Mouse (Mus musculus) liver, embryonic 15.5 days (tissue): ENCODE results near the gene Ptbp2. TPM values are rescaled to one million over a fixed set of nuclear protein-coding genes. Genes with fewer than 3 reads are reported as not detected.

Experiments used
- ATAC-seq: fragments of 200-750 bp; cut with Nextera tagmentation; 2 replicates; pipeline ENCODE4 v1.8.0; 2017; ENCODE audit warnings: moderate number of reproducible peaks, mild to moderate bottlenecking, moderate library complexity; ENCODE audit not compliant: insufficient read depth
- H3K27ac ChIP-seq: fragments of 300-500 bp; sonication (generic); replicated peaks from 2 replicates; pipeline ENCODE4 v1.5.1; 2015; ENCODE audit warnings: mild to moderate bottlenecking, inconsistent platforms
- H3K27me3 ChIP-seq: fragments of 300-500 bp; sonication (generic); 2 replicates; pipeline ENCODE4 v1.6.1; 2015; ENCODE audit warnings: mild to moderate bottlenecking, inconsistent platforms
- H3K36me3 ChIP-seq: fragments of 300-500 bp; sonication (generic); replicated peaks from 2 replicates; pipeline ENCODE4 v1.6.1; 2015; ENCODE audit warnings: moderate library complexity, mild to moderate bottlenecking, inconsistent platforms
- H3K4me1 ChIP-seq: fragments of 300-500 bp; sonication (generic); replicated peaks from 2 replicates; pipeline ENCODE4 v1.6.1; 2015; ENCODE audit warnings: inconsistent platforms
- H3K4me2 ChIP-seq: fragments of 300-500 bp; sonication (generic); 2 replicates; pipeline ENCODE4 v1.6.1; 2015; ENCODE audit warnings: moderate library complexity, mild to moderate bottlenecking, inconsistent platforms
- H3K4me3 ChIP-seq: fragments of 300-500 bp; sonication (generic); replicated peaks from 2 replicates; pipeline ENCODE4 v1.5.1; 2015; ENCODE audit warnings: mild to moderate bottlenecking, inconsistent platforms
- H3K9ac ChIP-seq: fragments of 300-500 bp; sonication (generic); 2 replicates; pipeline ENCODE4 v1.6.1; 2015; ENCODE audit warnings: moderate library complexity, mild to moderate bottlenecking, inconsistent platforms
- H3K9me3 ChIP-seq: fragments of 300-500 bp; sonication (generic); replicated peaks from 2 replicates; pipeline ENCODE4 v1.6.1; 2016; ENCODE audit warnings: inconsistent platforms
- WGBS: fragments of 180-500 bp; shearing (Covaris S2); methylation state at CpG from one replicate; pipeline ENCODE4 v1.1.7; 2015; ENCODE audit warnings: mixed read lengths; ENCODE audit not compliant: insufficient replicate concordance; 5-methylcytosine and 5-hydroxymethylcytosine counted together
- polyA plus RNA-seq: library from polyadenylated mRNA; unstranded; fragments of >200 nt; fragmentation: Nextera tagmentation; extraction: Ambion mirVana; gene quantifications from 2 replicates; pipeline ENCODE4 v1.2.1, GENCODE M21; 2015

Gene Ptbp2
- polyA plus RNA-seq = 5.8 and 7.1 TPM in 2 replicates

- Histone ChIP-seq H3K4me1 (peaks cover 20% of the 10 kb centered on the region), H3K27ac (peak within 1 kb of the TSS; percentile 81), H3K9ac (peak within 1 kb of the TSS; percentile 92), H3K27me3 (no peaks in the 10 kb centered on the region), H3K36me3 (no peaks in the 10 kb centered on the region), H3K4me2 (peak within 1 kb of the TSS; percentile 78), H3K9me3 (no peaks in the 10 kb centered on the region), H3K4me3 (peak within 1 kb of the TSS; percentile 90)
- WGBS = 79% methylated on average over 4 of the region's 4 CpGs
- no peak for ATAC-seq
Measured at GRCm38 (mm10) chr3:119784366-119784765, at the start of gene Ptbp2. Ptbp2 (minus strand) TSS chr3:119784466.

GRCm38 (mm10) chr3:119814678-119815077, 30.4 kb upstream of the Ptbp2 start:
- ATAC-seq = no peak
- Histone ChIP-seq H3K27me3 (no peaks in the 10 kb centered on the region), H3K4me1 (no peaks in the 10 kb centered on the region), H3K4me2 (no peak overlapping the region), H3K9ac (no peak overlapping the region), H3K27ac (no peak overlapping the region), H3K36me3 (no peaks in the 10 kb centered on the region), H3K4me3 (no peak overlapping the region), H3K9me3 (no peaks in the 10 kb centered on the region)
- WGBS = 44% methylated on average over 1 of the region's 1 CpGs

GRCm38 (mm10) chr3:119806123-119806522, 21.9 kb upstream of the Ptbp2 start:
- 15% methylated on average over 7 of the region's 7 CpGs for WGBS
- no peak overlapping the region for H3K4me2 ChIP-seq
- no peak for ATAC-seq

GRCm38 (mm10) chr3:119794677-119795365, 10.6 kb upstream of the Ptbp2 start:
- Histone ChIP-seq H3K9me3 (no peaks in the 10 kb centered on the region), H3K4me1 (no peaks in the 10 kb centered on the region), H3K27me3 (no peaks in the 10 kb centered on the region), H3K4me2 (no peak overlapping the region), H3K27ac (no peak overlapping the region), H3K9ac (no peak overlapping the region), H3K36me3 (no peaks in the 10 kb centered on the region), H3K4me3 (no peak overlapping the region)
- 59% methylated on average over 9 of the region's 9 CpGs for WGBS
- ATAC-seq = no peak

More at GRCm38 (mm10) chr3:119806123-119806522, 21.9 kb upstream of the Ptbp2 start:
- no peak overlapping the region for H3K27ac ChIP-seq
- H3K36me3 ChIP-seq = no peaks in the 10 kb centered on the region
- no peak overlapping the region for H3K4me3 ChIP-seq
- no peak overlapping the region for H3K9ac ChIP-seq
- no peaks in the 10 kb centered on the region for H3K27me3 ChIP-seq
- no peaks in the 10 kb centered on the region for H3K9me3 ChIP-seq
- no peaks in the 10 kb centered on the region for H3K4me1 ChIP-seq

- Histone ChIP-seq H3K27ac (peak overlapping the region; percentile 81), H3K4me1 (peaks cover 21% of the 10 kb centered on the region), H3K9ac (peak overlapping the region; percentile 92), H3K4me2 (peak overlapping the region; percentile 78), H3K9me3 (no peaks in the 10 kb centered on the region), H3K27me3 (no peaks in the 10 kb centered on the region), H3K36me3 (no peaks in the 10 kb centered on the region), H3K4me3 (peak overlapping the region; percentile 90)
- peak; percentile 87 for ATAC-seq
- WGBS = under 1% methylated on average over 82 of the region's 89 CpGs
Measured at GRCm38 (mm10) chr3:119782946-119783701, 1.1 kb downstream of the Ptbp2 start.

- Histone ChIP-seq H3K4me2 (peak overlapping the region; percentile 78), H3K9me3 (no peaks in the 10 kb centered on the region), H3K27me3 (no peaks in the 10 kb centered on the region), H3K36me3 (no peaks in the 10 kb centered on the region), H3K4me1 (peaks cover 21% of the 10 kb centered on the region), H3K4me3 (peak overlapping the region; percentile 90), H3K9ac (peak overlapping the region; percentile 92), H3K27ac (peak overlapping the region; percentile 81)
- ATAC-seq = peak; percentile 55
- WGBS = under 1% methylated on average over 45 of the region's 63 CpGs
Measured at GRCm38 (mm10) chr3:119782022-119782945, 2.0 kb downstream of the Ptbp2 start.

GRCm38 (mm10) chr3:119780876-119781275, 3.4 kb downstream of the Ptbp2 start:
- no peak for ATAC-seq
- no peak overlapping the region for H3K9ac ChIP-seq
- H3K27me3 ChIP-seq = no peaks in the 10 kb centered on the region
- H3K4me2 ChIP-seq = peak overlapping the region; percentile 27
- H3K4me3 ChIP-seq = 0 out of 2 replicates have a peak overlapping the region, but pooled peaks have one; percentile 4
- peaks cover 21% of the 10 kb centered on the region for H3K4me1 ChIP-seq
- no peaks in the 10 kb centered on the region for H3K36me3 ChIP-seq
- no peaks in the 10 kb centered on the region for H3K9me3 ChIP-seq
- H3K27ac ChIP-seq = no peak overlapping the region

GRCm38 (mm10) chr3:119779261-119779660, 5.0 kb downstream of the Ptbp2 start:
- H3K27me3 ChIP-seq = no peaks in the 10 kb centered on the region
- H3K9me3 ChIP-seq = no peaks in the 10 kb centered on the region
- no peak for ATAC-seq
- peaks cover 21% of the 10 kb centered on the region for H3K4me1 ChIP-seq
- H3K27ac ChIP-seq = no peak overlapping the region
- 70% methylated on average over 1 of the region's 1 CpGs for WGBS
- H3K36me3 ChIP-seq = no peaks in the 10 kb centered on the region
- H3K4me3 ChIP-seq = no peak overlapping the region
- no peak overlapping the region for H3K4me2 ChIP-seq
- no peak overlapping the region for H3K9ac ChIP-seq

GRCm38 (mm10) chr3:119778431-119778830, 5.8 kb downstream of the Ptbp2 start:
- ATAC-seq = no peak
- Histone ChIP-seq H3K9me3 (no peaks in the 10 kb centered on the region), H3K4me2 (no peak overlapping the region), H3K27me3 (no peaks in the 10 kb centered on the region), H3K4me1 (peaks cover 18% of the 10 kb centered on the region), H3K36me3 (no peaks in the 10 kb centered on the region), H3K27ac (no peak overlapping the region), H3K4me3 (no peak overlapping the region), H3K9ac (no peak overlapping the region)
- 82% methylated on average over 2 of the region's 2 CpGs for WGBS

- H3K9ac ChIP-seq = no peak overlapping the region
- no peaks in the 10 kb centered on the region for H3K9me3 ChIP-seq
- no peak overlapping the region for H3K4me3 ChIP-seq
- H3K27ac ChIP-seq = no peak overlapping the region
- ATAC-seq = no peak
- no peaks in the 10 kb centered on the region for H3K27me3 ChIP-seq
- no peaks in the 10 kb centered on the region for H3K36me3 ChIP-seq
- peaks cover 13% of the 10 kb centered on the region for H3K4me1 ChIP-seq
- WGBS = 82% methylated on average over 5 of the region's 5 CpGs
- no peak overlapping the region for H3K4me2 ChIP-seq
Measured at GRCm38 (mm10) chr3:119776129-119776528, 8.1 kb downstream of the Ptbp2 start.

- ATAC-seq = no peak
- 0 out of 2 replicates have a peak, but pooled peaks cover 4% of the 10 kb centered on the region for H3K4me1 ChIP-seq
- H3K36me3 ChIP-seq = no peaks in the 10 kb centered on the region
- H3K9ac ChIP-seq = no peak overlapping the region
- no peak overlapping the region for H3K4me3 ChIP-seq
- H3K4me2 ChIP-seq = no peak overlapping the region
- H3K27ac ChIP-seq = no peak overlapping the region
- 59% methylated on average over 2 of the region's 2 CpGs for WGBS
- H3K27me3 ChIP-seq = no peaks in the 10 kb centered on the region
- no peaks in the 10 kb centered on the region for H3K9me3 ChIP-seq
Measured at GRCm38 (mm10) chr3:119772789-119773188, 11.5 kb downstream of the Ptbp2 start.
